Comparison of ENCODE assay signal across 14 mouse cellular contexts in genomic region chr6:115914511-115915202, GRCm38 (mm10). TPM values are rescaled to one million over a fixed set of nuclear protein-coding genes. Genes with fewer than 3 reads are reported as not detected.
DNase-seq lines count a peak whose midpoint lies in the region; TF ChIP-seq lines count a peak whose summit lies in the region.
"Had no signal": no experiment of that assay in that cellular context is flagged by ENCODE, and none has a peak within 500 bp of the region (broad histone marks: within the 10 kb centered on the region; RNA-seq: fewer than 3 reads in every experiment).

No protein-coding gene starts in this region.

- H3K27ac ChIP-seq in heart, adult 2 months: peak overlapping the region; percentile 67
- H3K27ac ChIP-seq: stomach, embryonic 15.5 days had no signal

- peaks cover 39% of the 10 kb centered on the region for H3K4me1 ChIP-seq in heart, adult 2 months (ENCODE audit: control insufficient read depth, insufficient read depth, low read length)
- H3K4me1 ChIP-seq: stomach, embryonic 15.5 days had no signal

- H3K9ac ChIP-seq in heart, adult 2 months (ENCODE audit: low read depth, low read length): no peak overlapping the region
- H3K9ac ChIP-seq: stomach, embryonic 15.5 days had no signal

- DNase-seq in heart, adult 2 months: no peak
- DNase-seq in heart, postnatal 14 days: no peak
- peak; percentile 73 for DNase-seq in Muller cell, postnatal 12 days (ENCODE audit: inconsistent ontology term)
- peak; percentile 69 to 75 for DNase-seq in cerebellum, postnatal 25 days
- DNase-seq in left cerebral cortex, adult 11 months (ENCODE audit: low spot score): peak; percentile 65
- DNase-seq in retina, postnatal 1 day: no peak
- no peak for DNase-seq in urinary bladder, postnatal 4 days (ENCODE audit: low spot score in 2 of 2)
- DNase-seq in thymus, postnatal 4 days: no peak
- DNase-seq: lung, postnatal 10 days had no signal

- no peaks in the 10 kb centered on the region for H3K27me3 ChIP-seq in heart, adult 2 months (ENCODE audit: control insufficient read depth, insufficient read depth, low read length)
- H3K27me3 ChIP-seq: stomach, embryonic 15.5 days had no signal

- no peak for TF ChIP-seq CTCF in heart, adult 2 months (IDR thresholded peaks at IDR 0.05)

- intact Hi-C loops in heart, adult 2 months (cut with DNase I): no loop called here
- intact Hi-C loops in heart, postnatal 14 days (cut with DNase I): loop anchor here (2.0 kb wide), 1 partner anchor 46 kb away; no protein-coding TSS in a partner anchor

- no peak overlapping the region for H3K4me3 ChIP-seq in heart, adult 2 months
- H3K4me3 ChIP-seq: myocyte; stomach, embryonic 15.5 days had no signal

- no peaks in the 10 kb centered on the region for H3K36me3 ChIP-seq in heart, adult 2 months (ENCODE audit: control insufficient read depth, insufficient read depth, low read length)
- H3K36me3 ChIP-seq: stomach, embryonic 15.5 days had no signal

- no peaks in the 10 kb centered on the region for H3K79me2 ChIP-seq in heart, adult 2 months (replicated peaks; ENCODE audit: control insufficient read depth, insufficient read depth, low read length)

- TF ChIP-seq POLR2A in heart, adult 2 months (IDR thresholded peaks at IDR 0.05; ENCODE audit: insufficient read depth, low read depth, low read length): no peak

- 80% methylated on average over 15 of the region's 15 CpGs for WGBS in heart, adult 2 months

- no peak for TF ChIP-seq EP300 in heart, adult 2 months (IDR thresholded peaks at IDR 0.05; ENCODE audit: insufficient read depth, low read depth, low read length)

RNA-seq across cellular contexts. Expression of gene Rho, which starts 16.9 kb away (rescaled TPM):
- total RNA-seq in heart, adult 2 months (2021): under 1 TPM in 1 of 2 experiments, not detected in 1; 0.23 TPM
- polyA plus RNA-seq in heart, adult 2 months (2012; rRNA removed): 0.44 and 1.3 TPM in 2 replicates
- under 1 TPM; 0.07 to 0.12 TPM for total RNA-seq in heart, postnatal 14 days (2021)
- polyA plus RNA-seq: CD4-positive, CD25-positive, alpha-beta regulatory T cell, adult 4 months; heart, postnatal 0 days had no signal

RNA-seq across cellular contexts. Expression of gene H1foo, which starts 30.1 kb away (rescaled TPM):
- total RNA-seq in heart, adult 2 months (2021): not detected
- polyA plus RNA-seq in heart, adult 2 months (2012; rRNA removed): not detected in 2 replicates
- not detected for total RNA-seq in heart, postnatal 14 days (2021)
- total RNA-seq: left cerebral cortex, postnatal 10 days had no signal
- polyA plus RNA-seq: CD4-positive, CD25-positive, alpha-beta regulatory T cell, adult 4 months; heart, postnatal 0 days; myocyte; stomach, embryonic 15.5 days had no signal

Comparison
In these comparisons a context has a peak if more than half of its experiments do, and no peak if none do; other contexts are left out.
1. DNase-seq: peak in Muller cell, postnatal 12 days (single experiment), cerebellum, postnatal 25 days (2 of 2) and left cerebral cortex, adult 11 months (single experiment); none in heart, adult 2 months (0 of 2), heart, postnatal 14 days (0 of 2), retina, postnatal 1 day (single experiment), urinary bladder, postnatal 4 days (0 of 2) and thymus, postnatal 4 days (single experiment).